Mouse (Mus musculus) embryo, embryonic 9.5 days (tissue): Measurements from ENCODE around the gene Rgs16.
"Not testable (repeated sequence)": the region's sequence is repeated elsewhere in the genome, so short reads cannot be mapped to it uniquely, and the experiment has no call there.

Experiments
- DNase-seq: peaks from one replicate; pipeline ENCODE4 v3.0.0-alpha.2; 2017; ENCODE audit errors: extremely low spot score

Gene Rgs16

GRCm38 (mm10) chr1:153750054-153750453, 9.9 kb downstream of the Rgs16 start:
- DNase-seq, result no peak

- DNase-seq, result no peak
Observed at GRCm38 (mm10) chr1:153751763-153752301, 11.7 kb downstream of the Rgs16 start.

DNA sequence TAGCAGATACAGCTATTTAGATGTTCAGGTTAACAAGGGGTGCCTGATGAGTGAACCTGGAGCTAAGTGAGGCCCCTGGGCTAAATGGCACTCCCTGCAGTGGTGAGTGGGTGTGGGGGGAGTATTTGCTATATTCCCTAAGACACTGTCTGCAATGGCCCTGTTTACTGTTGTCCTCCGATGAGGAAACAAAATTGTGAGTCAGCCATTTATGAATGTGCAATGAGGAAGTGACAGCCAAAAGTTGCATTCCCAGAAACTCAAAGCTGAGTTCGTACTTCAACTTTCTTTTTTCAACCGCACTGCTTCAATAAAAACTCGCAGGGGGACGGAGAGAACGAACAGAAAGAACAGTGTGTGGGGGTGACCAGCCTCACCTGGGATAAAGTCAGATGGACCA, 12.4 kb downstream of the Rgs16 start:
- DNase-seq, result no peak

- no peak for DNase-seq
Observed at GRCm38 (mm10) chr1:153753725-153754464, 13.7 kb downstream of the Rgs16 start.

- no peak for DNase-seq
Observed at GRCm38 (mm10) chr1:153764136-153764535, 24.0 kb downstream of the Rgs16 start.

DNA sequence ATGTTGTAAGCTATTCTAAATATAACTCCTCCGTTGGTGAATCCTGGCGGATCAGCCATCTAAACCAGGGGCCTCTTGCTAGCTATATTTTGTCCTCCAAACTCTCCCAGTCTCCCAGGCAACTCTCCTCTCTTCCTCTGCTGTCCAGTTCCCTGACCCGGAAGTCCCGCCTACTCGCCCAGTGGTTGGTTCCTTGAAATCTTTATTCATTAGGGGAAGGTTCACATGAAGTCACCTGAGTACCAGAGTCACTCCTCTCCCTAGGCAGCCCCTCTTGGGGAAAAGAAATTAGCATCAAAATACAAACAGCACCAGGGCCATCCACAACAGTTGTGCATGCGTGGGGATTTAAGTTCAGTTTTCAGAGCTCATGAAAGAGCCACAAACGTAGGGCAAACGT, 26.1 kb downstream of the Rgs16 start:
- DNase-seq, result no peak

DNA sequence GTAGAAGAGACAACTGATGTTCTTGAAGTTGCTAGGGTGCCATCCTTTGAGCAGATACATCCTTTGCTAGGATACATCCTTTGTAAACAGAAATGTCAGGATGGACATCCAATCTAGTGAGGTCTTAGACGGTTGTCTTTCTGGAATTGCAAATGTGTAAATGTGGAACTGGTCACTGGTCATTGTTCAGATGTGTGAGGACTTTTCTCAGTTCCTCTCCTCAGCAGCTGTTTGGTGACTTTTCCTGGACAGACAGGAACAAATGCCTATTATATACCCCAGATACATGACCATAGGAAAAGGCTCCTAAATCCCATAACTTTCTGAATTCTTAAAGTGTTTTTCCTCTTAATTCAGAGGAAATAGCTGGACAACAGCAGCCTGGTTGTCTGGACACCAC, 27.1 kb downstream of the Rgs16 start:
- no peak for DNase-seq

DNA sequence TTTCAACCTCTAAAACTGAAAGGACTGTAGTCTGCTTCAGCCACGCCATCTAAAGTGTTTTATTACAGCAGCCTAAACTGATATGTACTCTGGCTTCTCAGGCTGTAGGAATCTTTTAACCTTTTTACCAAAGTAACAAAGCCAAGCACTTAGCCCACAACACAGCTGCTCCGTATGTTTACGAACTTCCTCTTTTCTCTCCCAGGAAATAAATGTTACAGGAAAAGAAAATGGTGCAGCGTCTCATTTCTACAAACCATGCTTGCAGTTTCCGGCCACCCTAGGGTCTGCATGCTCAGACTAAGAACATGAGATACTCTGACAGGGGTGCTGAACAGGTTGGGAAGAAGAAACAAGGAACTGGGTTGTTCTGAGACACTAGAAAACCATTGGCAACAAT, 28.3 kb downstream of the Rgs16 start:
- DNase-seq, result no peak

DNA sequence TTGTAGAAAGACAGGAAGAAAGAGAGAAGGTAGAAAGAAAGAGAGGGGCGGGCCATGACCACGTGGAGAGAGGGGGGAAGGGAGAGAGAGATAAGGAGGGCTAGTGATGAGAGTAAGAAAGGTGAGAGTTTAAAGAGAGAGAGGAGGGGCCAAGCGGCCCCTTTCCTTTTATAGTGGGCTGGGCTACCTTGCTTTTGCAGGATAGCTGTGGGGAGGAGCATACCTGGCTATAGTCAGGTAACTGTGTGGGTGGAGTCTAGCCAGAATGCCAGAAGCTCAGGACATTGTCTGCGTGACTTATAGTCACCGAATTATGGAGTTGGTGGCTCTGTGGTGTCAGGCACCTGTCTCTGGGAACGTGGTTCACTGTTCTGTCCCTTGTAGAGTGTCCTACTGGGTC, 29.4 kb downstream of the Rgs16 start:
- not testable (repeated sequence) for DNase-seq

DNA sequence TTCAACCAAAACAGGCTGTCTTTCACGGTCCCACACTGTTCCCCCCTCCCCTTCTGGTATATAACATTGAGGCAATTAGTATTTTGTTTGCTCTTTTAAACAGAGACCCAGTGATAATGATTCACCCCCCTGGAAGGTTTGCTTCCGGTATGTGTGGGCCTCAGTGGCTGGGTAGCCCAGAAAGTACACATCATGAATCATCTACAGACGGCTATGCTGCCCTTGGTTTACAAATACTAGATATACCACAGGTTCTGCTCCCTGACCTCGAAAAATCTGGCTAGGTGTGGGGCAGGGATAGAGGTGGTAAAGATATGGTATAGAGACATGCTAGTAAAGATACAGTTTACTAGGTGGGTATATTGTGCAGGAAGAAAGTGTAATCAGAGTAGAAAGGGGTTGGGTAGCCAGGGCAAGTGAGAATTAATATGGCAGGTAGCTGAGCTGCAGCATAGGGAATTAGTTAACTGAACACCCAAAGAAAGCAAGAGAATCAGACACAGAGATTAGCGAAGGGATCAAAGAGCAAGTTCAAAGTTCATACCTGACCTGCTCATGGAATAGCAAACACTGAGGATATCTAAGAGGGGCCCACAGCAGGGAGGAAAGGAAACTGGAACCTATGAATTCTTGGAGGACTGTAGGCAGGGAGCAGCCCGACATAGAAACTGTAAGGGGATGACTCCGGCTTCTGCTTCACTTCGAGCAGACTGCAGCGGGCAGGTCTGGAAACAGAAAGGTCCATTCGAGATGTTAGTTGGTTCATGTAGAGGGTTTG, 30.0 kb downstream of the Rgs16 start:
- no peak for DNase-seq

DNA sequence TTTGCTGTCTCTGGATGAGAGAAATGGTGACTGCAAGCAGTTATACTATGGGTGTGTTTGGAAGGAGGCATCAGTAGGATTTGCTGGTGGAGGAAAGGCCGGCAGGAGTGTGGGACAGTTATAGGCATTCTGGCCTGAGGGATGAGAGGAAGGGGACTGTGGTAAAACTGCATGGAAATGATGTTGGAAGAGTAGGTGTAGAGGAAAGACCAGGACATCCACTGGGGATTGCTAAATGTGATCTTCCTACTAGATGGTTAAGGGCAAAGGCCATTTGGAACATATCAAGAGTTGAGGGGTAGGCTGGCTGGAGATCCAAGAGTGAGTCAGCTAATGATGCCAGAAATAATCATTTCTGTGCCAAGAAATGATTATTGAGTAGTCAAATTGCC, 30.6 kb downstream of the Rgs16 start:
- DNase-seq, result no peak

- DNase-seq, result no peak
Observed at GRCm38 (mm10) chr1:153775174-153775573, 35.0 kb downstream of the Rgs16 start.

DNA sequence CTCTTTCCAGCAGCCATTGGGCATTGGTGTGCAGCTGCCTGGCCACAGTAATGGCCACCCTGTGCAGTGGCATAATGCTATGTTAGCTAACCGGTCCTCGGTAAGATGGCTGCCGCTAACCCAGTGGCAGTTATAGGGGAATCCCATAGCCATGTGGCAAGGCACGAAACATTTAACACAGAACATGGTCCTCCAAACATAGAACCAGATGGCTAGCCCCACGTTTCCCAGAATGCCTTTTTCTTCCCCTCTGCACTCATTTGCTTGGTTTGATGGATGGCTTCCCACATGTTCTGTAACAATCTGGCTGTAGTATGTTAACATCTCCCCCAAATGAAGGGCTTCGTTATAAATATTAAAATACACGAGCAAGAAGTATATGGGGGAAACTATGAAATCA, 36.1 kb downstream of the Rgs16 start:
- DNase-seq, result no peak

GRCm38 (mm10) chr1:153778205-153778604, 38.1 kb downstream of the Rgs16 start:
- DNase-seq, result no peak

GRCm38 (mm10) chr1:153783339-153783738, 43.2 kb downstream of the Rgs16 start:
- no peak for DNase-seq

DNA sequence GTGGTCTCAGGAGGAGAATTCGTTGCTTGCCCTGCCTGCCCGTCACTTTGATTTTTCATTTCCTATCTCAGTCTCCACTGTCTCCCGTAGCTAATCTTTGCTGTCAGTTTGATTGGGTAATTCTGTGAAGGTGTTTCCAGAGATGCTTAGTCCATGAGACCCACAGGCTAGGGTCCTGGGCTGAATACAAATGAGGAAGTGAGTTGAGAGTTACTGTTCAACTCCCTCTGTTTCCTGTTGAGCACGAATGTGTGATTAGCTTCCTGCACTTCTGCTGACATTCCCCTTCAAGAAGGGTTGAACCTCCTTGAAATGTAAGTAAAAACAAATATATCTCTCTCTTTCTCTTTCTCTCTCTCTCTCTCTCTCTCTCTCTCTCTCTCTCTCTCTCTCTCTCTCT, 45.5 kb downstream of the Rgs16 start:
- DNase-seq, result no peak

DNA sequence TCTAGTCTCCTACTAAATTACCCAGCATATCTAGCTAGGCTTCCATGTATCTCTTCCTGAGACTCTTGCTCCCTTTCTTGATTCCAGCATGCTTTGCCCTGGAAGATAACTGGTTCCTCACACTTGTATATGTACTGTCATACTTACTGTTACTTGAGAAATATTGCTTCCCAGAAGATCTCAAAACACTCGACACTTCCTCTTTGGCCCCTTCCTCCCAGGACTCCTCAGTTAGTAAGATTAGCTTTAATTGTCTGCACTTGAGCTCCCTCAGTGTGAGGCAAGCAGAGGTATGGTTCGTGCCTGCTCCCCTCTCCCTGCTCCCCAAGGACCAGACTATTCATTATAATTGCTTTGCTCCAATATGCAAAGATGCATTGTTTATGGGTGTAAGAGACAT, 50.6 kb downstream of the Rgs16 start:
- DNase-seq, result no peak

GRCm38 (mm10) chr1:153794241-153794640, 54.1 kb downstream of the Rgs16 start:
- no peak for DNase-seq
